Mouse (Mus musculus) C2C12 (cell line): ENCODE measurements at regions not wholly inside any gene's neighbourhood (a gene's known extent, or its start where the extent isn't known, plus 50 kb on each side); places are given as distances from the start of the nearest gene placed in this dataset.
"Not testable (repeated sequence)": the region's sequence is repeated elsewhere in the genome, so short reads cannot be mapped to it uniquely, and the experiment has no call there.

ENCODE experiments used
- H3K27me3 ChIP-seq: one replicate; pipeline ENCODE4 v1.6.1; 2011; ENCODE audit not compliant: control insufficient read depth, insufficient read depth, insufficient read length
- H3K36me3 ChIP-seq: one replicate; pipeline ENCODE4 v1.6.1; 2011; ENCODE audit not compliant: control insufficient read depth, insufficient read depth
- H3K4me3 ChIP-seq: one replicate; pipeline ENCODE4 v1.5.1; 2011; ENCODE audit warnings: mild to moderate bottlenecking, control low read depth; ENCODE audit not compliant: poor library complexity, insufficient read depth, severe bottlenecking
- H3K79me2 ChIP-seq: one replicate; pipeline ENCODE4 v1.6.1; 2011; ENCODE audit not compliant: control insufficient read depth, insufficient read depth
- H3K79me3 ChIP-seq: one replicate; pipeline ENCODE4 v1.6.1; 2011; ENCODE audit warnings: low read depth, control low read depth
- H3ac ChIP-seq: one replicate; pipeline ENCODE3; 2011; ENCODE audit warnings: low read depth; ENCODE audit not compliant: control insufficient read depth, insufficient read length
- CEBPB ChIP-seq: IDR thresholded peaks from one replicate; pipeline ENCODE4 v1.6.1; 2011; ENCODE audit warnings: low read depth, mild to moderate bottlenecking, control low read depth, moderate library complexity
- CTCF ChIP-seq: IDR thresholded peaks from one replicate; pipeline ENCODE4 v1.5.1; 2011; ENCODE audit not compliant: control insufficient read depth, insufficient read depth, insufficient read length
- FOSL1 ChIP-seq: IDR thresholded peaks from one replicate; pipeline ENCODE4 v1.8.0; 2011; ENCODE audit warnings: mild to moderate bottlenecking, low read length; ENCODE audit not compliant: poor library complexity, insufficient read depth, severe bottlenecking
- MAX ChIP-seq: IDR thresholded peaks from one replicate; pipeline ENCODE4 v1.6.1; 2011; ENCODE audit warnings: mild to moderate bottlenecking, control low read depth
- MYOD1 ChIP-seq: IDR thresholded peaks from one replicate; pipeline ENCODE4 v1.6.1; 2011; ENCODE audit warnings: low read depth; ENCODE audit not compliant: control insufficient read depth, insufficient read length
- MYOG ChIP-seq: IDR thresholded peaks from one replicate; pipeline ENCODE4 v1.6.1; 2011; ENCODE audit not compliant: control insufficient read depth, insufficient read length; ENCODE audit errors: extremely low read depth
- USF1 ChIP-seq: IDR thresholded peaks from one replicate; pipeline ENCODE4 v1.6.1; 2011; ENCODE audit warnings: low read depth, mild to moderate bottlenecking, control low read depth, moderate library complexity

DNA sequence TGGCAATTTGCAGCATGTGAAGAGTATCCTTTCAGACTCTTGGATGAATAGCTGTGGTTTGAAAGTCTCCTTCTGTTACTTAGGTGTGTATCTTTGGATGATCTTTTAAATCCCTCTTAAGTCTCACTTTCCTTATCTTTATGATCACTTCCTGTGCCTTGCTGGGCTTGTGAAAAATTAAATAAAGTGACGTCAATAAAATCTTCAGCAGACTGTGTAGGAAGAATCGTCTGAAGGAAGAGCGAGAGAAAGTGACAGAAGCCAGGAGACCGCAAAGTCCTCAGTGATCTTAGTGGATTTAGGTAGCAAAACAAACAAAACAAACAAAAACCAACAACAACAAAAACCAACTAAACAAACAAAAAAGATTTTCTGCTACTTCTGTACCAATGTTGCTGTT is 459.6 kb upstream of the Dab2 start:
- Histone ChIP-seq H3K79me3 (no peaks in the 10 kb centered on the region), H3K79me2 (no peaks in the 10 kb centered on the region), H3K4me3 (no peak overlapping the region), H3K27me3 (no peaks in the 10 kb centered on the region), H3ac (no peak overlapping the region), H3K36me3 (no peaks in the 10 kb centered on the region)
- no peak for TF ChIP-seq MYOG
- TF ChIP-seq CEBPB = no peak
- TF ChIP-seq CTCF = no peak
- TF ChIP-seq USF1 = no peak
- TF ChIP-seq MAX = no peak
- TF ChIP-seq MYOD1 = no peak

DNA sequence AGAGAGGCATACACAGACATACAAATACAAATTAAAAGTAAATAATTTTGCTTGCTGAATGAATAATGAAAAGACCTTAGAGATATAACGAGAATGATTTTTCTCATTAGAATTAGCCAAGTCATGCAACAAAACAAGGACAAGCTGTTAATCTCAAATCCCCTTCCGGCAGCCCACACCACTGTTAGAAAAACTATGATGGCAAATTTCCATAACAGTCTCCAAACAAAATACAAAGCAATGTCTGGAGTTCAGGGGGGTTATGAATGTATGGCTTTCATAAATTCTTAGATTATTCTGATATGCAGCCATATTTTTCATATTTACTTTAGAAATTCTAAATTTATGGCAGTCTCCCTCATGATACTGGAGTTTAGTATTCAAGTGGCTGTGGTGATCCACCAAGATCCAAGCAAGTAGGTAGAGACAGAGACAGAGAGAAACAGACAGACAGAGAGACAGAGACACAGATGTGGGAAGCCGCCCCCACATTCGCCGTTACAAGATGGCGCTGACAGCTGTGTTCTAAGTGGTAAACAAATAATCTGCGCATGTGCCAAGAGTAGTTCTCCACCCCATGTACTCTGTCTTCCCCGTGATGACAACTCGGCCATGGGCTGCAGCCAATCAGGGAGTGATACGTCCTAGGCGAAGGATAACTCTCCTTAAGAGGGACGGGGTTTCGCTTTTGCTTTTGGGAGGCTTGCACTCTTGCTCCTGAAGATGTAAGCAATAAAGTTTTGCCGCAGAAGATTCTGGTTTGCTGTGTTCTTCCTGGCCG is 458.0 kb upstream of the Dab2 start:
- not testable (repeated sequence) for H3K79me3 ChIP-seq, H3ac ChIP-seq, H3K27me3 ChIP-seq, H3K4me3 ChIP-seq, H3K36me3 ChIP-seq, H3K79me2 ChIP-seq

- no peaks in the 10 kb centered on the region for H3K79me3 ChIP-seq
- no peaks in the 10 kb centered on the region for H3K36me3 ChIP-seq
- no peaks in the 10 kb centered on the region for H3K27me3 ChIP-seq
- no peak overlapping the region for H3K4me3 ChIP-seq
- TF ChIP-seq USF1 = no peak
- no peak for TF ChIP-seq CTCF
- TF ChIP-seq FOSL1 = no peak
- TF ChIP-seq MYOD1 = no peak
- TF ChIP-seq MAX = no peak
- TF ChIP-seq CEBPB = no peak
- TF ChIP-seq MYOG = no peak
- H3K79me2 ChIP-seq = no peaks in the 10 kb centered on the region
- no peak overlapping the region for H3ac ChIP-seq
Measured at GRCm38 (mm10) chr15:5846571-5846970, 453.0 kb upstream of the Dab2 start.

DNA sequence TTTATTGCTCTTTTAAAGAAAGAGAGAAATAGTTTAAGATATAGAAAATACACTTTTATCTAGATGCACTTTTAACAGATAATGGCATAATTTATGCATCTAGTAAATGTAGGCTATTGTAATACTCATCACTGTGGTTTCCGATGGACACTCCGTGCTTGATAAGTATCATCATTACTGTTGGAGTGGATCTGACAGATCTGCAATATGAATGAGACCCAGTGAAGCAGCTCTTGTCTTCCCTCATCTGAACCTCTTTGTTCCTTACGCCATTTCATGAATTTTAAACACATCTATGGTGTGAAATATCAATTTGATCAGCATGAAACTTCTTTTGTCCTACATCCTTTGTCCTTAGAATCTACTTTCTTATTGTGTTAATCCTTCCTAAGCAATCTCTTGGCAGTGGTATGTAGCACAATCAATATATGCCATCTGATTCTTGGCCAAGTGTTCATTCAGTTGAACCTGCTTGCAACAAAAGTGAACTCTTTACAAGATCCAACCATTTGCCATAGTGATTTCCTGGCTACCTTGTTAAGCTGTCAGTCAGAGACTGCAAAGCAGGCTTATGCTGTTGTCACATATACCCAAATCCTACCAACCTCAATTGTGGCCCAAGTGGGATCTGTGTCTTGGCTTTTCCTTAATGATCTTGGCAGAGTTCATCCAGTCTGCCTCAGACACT is 452.0 kb upstream of the Dab2 start:
- TF ChIP-seq FOSL1 = no peak
- Histone ChIP-seq H3K4me3 (no peak overlapping the region), H3ac (no peak overlapping the region), H3K79me2 (no peaks in the 10 kb centered on the region), H3K79me3 (no peaks in the 10 kb centered on the region), H3K27me3 (no peaks in the 10 kb centered on the region), H3K36me3 (no peaks in the 10 kb centered on the region)

- H3ac ChIP-seq = no peak overlapping the region
- no peaks in the 10 kb centered on the region for H3K27me3 ChIP-seq
- no peaks in the 10 kb centered on the region for H3K79me2 ChIP-seq
- no peak for TF ChIP-seq MYOG
- no peak for TF ChIP-seq MYOD1
- TF ChIP-seq USF1 = no peak
- no peak for TF ChIP-seq CTCF
- TF ChIP-seq CEBPB = no peak
- TF ChIP-seq MAX = no peak
- TF ChIP-seq FOSL1 = no peak
- H3K4me3 ChIP-seq = no peak overlapping the region
- no peaks in the 10 kb centered on the region for H3K79me3 ChIP-seq
- no peaks in the 10 kb centered on the region for H3K36me3 ChIP-seq
Measured at GRCm38 (mm10) chr15:5852523-5852922, 447.1 kb upstream of the Dab2 start.

DNA sequence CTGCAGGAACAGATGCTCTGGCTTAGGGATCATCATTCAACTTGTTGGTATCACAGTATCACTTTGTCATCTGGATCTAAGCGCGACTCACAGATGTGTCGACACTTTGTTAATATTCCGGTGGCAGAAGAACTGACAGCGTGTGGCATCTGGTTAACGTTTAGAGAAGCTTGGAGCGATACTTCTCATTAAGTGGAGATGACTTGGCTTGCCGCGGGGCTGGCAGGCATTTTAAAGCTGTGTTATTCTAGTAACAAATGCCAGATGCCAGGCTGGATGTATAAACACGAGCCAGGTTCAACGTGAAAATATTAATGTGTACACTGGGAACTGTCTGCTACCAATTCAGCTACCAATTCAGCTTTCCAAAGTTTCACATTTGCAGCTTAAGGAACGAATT is 430.3 kb upstream of the Dab2 start:
- no peak for TF ChIP-seq MYOD1
- no peak for TF ChIP-seq MYOG
- no peak for TF ChIP-seq CEBPB
- TF ChIP-seq FOSL1 = no peak
- TF ChIP-seq CTCF = no peak
- TF ChIP-seq USF1 = no peak
- TF ChIP-seq MAX = no peak
- no peaks in the 10 kb centered on the region for H3K79me3 ChIP-seq
- no peaks in the 10 kb centered on the region for H3K27me3 ChIP-seq
- no peaks in the 10 kb centered on the region for H3K36me3 ChIP-seq
- H3K4me3 ChIP-seq = no peak overlapping the region
- H3ac ChIP-seq = no peak overlapping the region
- H3K79me2 ChIP-seq = no peaks in the 10 kb centered on the region
